Mouse (Mus musculus): Measurements from ENCODE around the gene Olfr1137. TPM values are rescaled to one million over a fixed set of nuclear protein-coding genes. Genes with fewer than 3 reads are reported as not detected.

Olfr1137 gene
- polyA plus RNA-seq (2014; fragmentation: Nextera tagmentation; extraction: Ambion mirVana), result not detected in 2 replicates

GRCm38 (mm10) chr2:87713079-87713478 lies at the start of gene Olfr1137:
Gene Olfr1137 (minus strand): TSS chr2:87713179.
- H3K9ac ChIP-seq (ENCODE audit: low read depth, low read length), result no peak within 1 kb of the TSS
- no peak within 1 kb of the TSS for H3K4me3 ChIP-seq (ENCODE audit: low read length)
- no peaks in the 10 kb centered on the region for H3K4me1 ChIP-seq (ENCODE audit: control insufficient read depth, insufficient read depth, low read length)
- no peaks in the 10 kb centered on the region for H3K36me3 ChIP-seq (ENCODE audit: control insufficient read depth, insufficient read depth, low read length)
- no peak within 1 kb of the TSS for H3K27ac ChIP-seq (ENCODE audit: low read depth, low read length)
- no peaks in the 10 kb centered on the region for H3K9me3 ChIP-seq (ENCODE audit: control insufficient read depth, low read length)
- no peak within 1 kb of the TSS for H3K4me2 ChIP-seq (replicated peaks; ENCODE audit: low read depth, low read length)
- H3K27me3 ChIP-seq (ENCODE audit: control insufficient read depth, insufficient read depth, low read length), result no peaks in the 10 kb centered on the region
- no peak for ATAC-seq (ENCODE audit: low FRiP score, low TSS enrichment)

- Histone ChIP-seq H3K36me3 (ENCODE audit: control insufficient read depth, insufficient read depth, low read length) (no peaks in the 10 kb centered on the region), H3K9ac (ENCODE audit: low read depth, low read length) (no peak within 1 kb of the TSS), H3K9me3 (ENCODE audit: control insufficient read depth, low read length) (no peaks in the 10 kb centered on the region), H3K27ac (ENCODE audit: low read depth, low read length) (no peak within 1 kb of the TSS), H3K4me2 (replicated peaks; ENCODE audit: low read depth, low read length) (no peak within 1 kb of the TSS), H3K4me3 (ENCODE audit: low read length) (no peak within 1 kb of the TSS), H3K4me1 (ENCODE audit: control insufficient read depth, insufficient read depth, low read length) (no peaks in the 10 kb centered on the region), H3K27me3 (ENCODE audit: control insufficient read depth, insufficient read depth, low read length) (no peaks in the 10 kb centered on the region)
- ATAC-seq (ENCODE audit: low FRiP score, low TSS enrichment), result no peak
- 76% methylated on average over 1 of the region's 1 CpGs for WGBS
These were observed 40.9 kb upstream of the Olfr1137 start, which contains the start of gene Olfr1141 for GRCm38 (mm10) chr2:87753891-87754290. Gene Olfr1141 (minus strand): TSS chr2:87753991.

- Histone ChIP-seq H3K4me3 (ENCODE audit: low read length) (no peak within 1 kb of the TSS), H3K36me3 (ENCODE audit: control insufficient read depth, insufficient read depth, low read length) (no peaks in the 10 kb centered on the region), H3K4me2 (replicated peaks; ENCODE audit: low read depth, low read length) (no peak within 1 kb of the TSS), H3K9ac (ENCODE audit: low read depth, low read length) (no peak within 1 kb of the TSS), H3K27ac (ENCODE audit: low read depth, low read length) (no peak within 1 kb of the TSS), H3K4me1 (ENCODE audit: control insufficient read depth, insufficient read depth, low read length) (no peaks in the 10 kb centered on the region), H3K9me3 (ENCODE audit: control insufficient read depth, low read length) (no peaks in the 10 kb centered on the region), H3K27me3 (ENCODE audit: control insufficient read depth, insufficient read depth, low read length) (no peaks in the 10 kb centered on the region)
- ATAC-seq (ENCODE audit: low FRiP score, low TSS enrichment), result no peak
- WGBS, result 69% methylated on average over 3 of the region's 3 CpGs
These were observed 30.5 kb upstream of the Olfr1137 start, which contains the start of gene Olfr1140 for GRCm38 (mm10) chr2:87743452-87743851. Gene Olfr1140 (plus strand): TSS chr2:87743752.

- Histone ChIP-seq H3K4me1 (ENCODE audit: control insufficient read depth, insufficient read depth, low read length) (no peaks in the 10 kb centered on the region), H3K27me3 (ENCODE audit: control insufficient read depth, insufficient read depth, low read length) (no peaks in the 10 kb centered on the region), H3K27ac (ENCODE audit: low read depth, low read length) (no peak within 1 kb of the TSS), H3K4me3 (ENCODE audit: low read length) (no peak within 1 kb of the TSS), H3K9me3 (ENCODE audit: control insufficient read depth, low read length) (no peaks in the 10 kb centered on the region), H3K36me3 (ENCODE audit: control insufficient read depth, insufficient read depth, low read length) (no peaks in the 10 kb centered on the region), H3K9ac (ENCODE audit: low read depth, low read length) (no peak within 1 kb of the TSS), H3K4me2 (replicated peaks; ENCODE audit: low read depth, low read length) (no peak within 1 kb of the TSS)
- WGBS, result 83% methylated on average over 1 of the region's 1 CpGs
- ATAC-seq (ENCODE audit: low FRiP score, low TSS enrichment), result no peak
These were observed 26.9 kb upstream of the Olfr1137 start, which contains the start of gene Olfr1138 for GRCm38 (mm10) chr2:87739878-87740277. Gene Olfr1138 (minus strand): TSS chr2:87739978.

GRCm38 (mm10) chr2:87693847-87694246 lies 19.1 kb downstream of the Olfr1137 start, which contains the start of gene Olfr1136:
Gene Olfr1136 (minus strand): TSS chr2:87693947.
- Histone ChIP-seq H3K4me2 (replicated peaks; ENCODE audit: low read depth, low read length) (no peak within 1 kb of the TSS), H3K4me1 (ENCODE audit: control insufficient read depth, insufficient read depth, low read length) (no peaks in the 10 kb centered on the region), H3K9ac (ENCODE audit: low read depth, low read length) (no peak within 1 kb of the TSS), H3K4me3 (ENCODE audit: low read length) (no peak within 1 kb of the TSS), H3K36me3 (ENCODE audit: control insufficient read depth, insufficient read depth, low read length) (no peaks in the 10 kb centered on the region), H3K27me3 (ENCODE audit: control insufficient read depth, insufficient read depth, low read length) (no peaks in the 10 kb centered on the region), H3K9me3 (ENCODE audit: control insufficient read depth, low read length) (no peaks in the 10 kb centered on the region), H3K27ac (ENCODE audit: low read depth, low read length) (no peak within 1 kb of the TSS)
- ATAC-seq (ENCODE audit: low FRiP score, low TSS enrichment), result no peak

GRCm38 (mm10) chr2:87673564-87673963 lies 39.4 kb downstream of the Olfr1137 start, which contains the start of gene Olfr1135:
Gene Olfr1135 (minus strand): TSS chr2:87673664.
- 13% methylated on average over 1 of the region's 1 CpGs for WGBS
- no peak within 1 kb of the TSS for H3K9ac ChIP-seq (ENCODE audit: low read depth, low read length)

More at GRCm38 (mm10) chr2:87673564-87673963, 39.4 kb downstream of the Olfr1137 start, which contains the start of gene Olfr1135:
- ATAC-seq (ENCODE audit: low FRiP score, low TSS enrichment), result no peak
- H3K4me2 ChIP-seq (replicated peaks; ENCODE audit: low read depth, low read length), result no peak within 1 kb of the TSS
- H3K9me3 ChIP-seq (ENCODE audit: control insufficient read depth, low read length), result no peaks in the 10 kb centered on the region
- no peak within 1 kb of the TSS for H3K27ac ChIP-seq (ENCODE audit: low read depth, low read length)
- no peaks in the 10 kb centered on the region for H3K4me1 ChIP-seq (ENCODE audit: control insufficient read depth, insufficient read depth, low read length)
- H3K4me3 ChIP-seq (ENCODE audit: low read length), result no peak within 1 kb of the TSS
- no peaks in the 10 kb centered on the region for H3K27me3 ChIP-seq (ENCODE audit: control insufficient read depth, insufficient read depth, low read length)
- H3K36me3 ChIP-seq (ENCODE audit: control insufficient read depth, insufficient read depth, low read length), result no peaks in the 10 kb centered on the region

Other genes with a start within 250 kb of the Olfr1137 start
- gene Pramel7, start 216.1 kb downstream of the Olfr1137 start, polyA plus RNA-seq (2014; fragmentation: Nextera tagmentation; extraction: Ambion mirVana), result not detected in 2 replicates
- gene Pramel6, start 206.6 kb downstream of the Olfr1137 start, polyA plus RNA-seq (2014; fragmentation: Nextera tagmentation; extraction: Ambion mirVana), result not detected in 2 replicates
- gene Olfr153, start 181.4 kb downstream of the Olfr1137 start, polyA plus RNA-seq (2014; fragmentation: Nextera tagmentation; extraction: Ambion mirVana), result not detected in 2 replicates
- not detected in 2 replicates for gene Olfr1128, start 167.6 kb downstream of the Olfr1137 start, polyA plus RNA-seq (2014; fragmentation: Nextera tagmentation; extraction: Ambion mirVana)
- gene Olfr1129, start 139.3 kb downstream of the Olfr1137 start, polyA plus RNA-seq (2014; fragmentation: Nextera tagmentation; extraction: Ambion mirVana), result not detected in 2 replicates
- not detected in 2 replicates for gene Olfr1130, start 107.0 kb downstream of the Olfr1137 start, polyA plus RNA-seq (2014; fragmentation: Nextera tagmentation; extraction: Ambion mirVana)
- not detected in 2 replicates for gene Olfr1131, start 86.1 kb downstream of the Olfr1137 start, polyA plus RNA-seq (2014; fragmentation: Nextera tagmentation; extraction: Ambion mirVana)
- not detected in 2 replicates for gene Olfr1132, start 75.6 kb downstream of the Olfr1137 start, polyA plus RNA-seq (2014; fragmentation: Nextera tagmentation; extraction: Ambion mirVana)
- gene Olfr1133, start 65.8 kb downstream of the Olfr1137 start, polyA plus RNA-seq (2014; fragmentation: Nextera tagmentation; extraction: Ambion mirVana), result not detected in 2 replicates
- not detected in 2 replicates for gene Olfr1134, start 54.7 kb downstream of the Olfr1137 start, polyA plus RNA-seq (2014; fragmentation: Nextera tagmentation; extraction: Ambion mirVana)
- not detected in 2 replicates for gene Olfr1135, start 39.5 kb downstream of the Olfr1137 start, polyA plus RNA-seq (2014; fragmentation: Nextera tagmentation; extraction: Ambion mirVana)
- gene Olfr1136, start 19.2 kb downstream of the Olfr1137 start, polyA plus RNA-seq (2014; fragmentation: Nextera tagmentation; extraction: Ambion mirVana), result not detected in 2 replicates
- gene Olfr1138, start 26.8 kb upstream of the Olfr1137 start, polyA plus RNA-seq (2014; fragmentation: Nextera tagmentation; extraction: Ambion mirVana), result not detected in 2 replicates
- not detected in 2 replicates for gene Olfr1140, start 30.6 kb upstream of the Olfr1137 start, polyA plus RNA-seq (2014; fragmentation: Nextera tagmentation; extraction: Ambion mirVana)
- gene Olfr1141, start 40.8 kb upstream of the Olfr1137 start, polyA plus RNA-seq (2014; fragmentation: Nextera tagmentation; extraction: Ambion mirVana), result not detected in 2 replicates
- not detected in 2 replicates for gene Olfr152, start 66.3 kb upstream of the Olfr1137 start, polyA plus RNA-seq (2014; fragmentation: Nextera tagmentation; extraction: Ambion mirVana)
- not detected in 2 replicates for gene Olfr1143, start 87.4 kb upstream of the Olfr1137 start, polyA plus RNA-seq (2014; fragmentation: Nextera tagmentation; extraction: Ambion mirVana)
- gene Olfr1145, start 96.6 kb upstream of the Olfr1137 start, polyA plus RNA-seq (2014; fragmentation: Nextera tagmentation; extraction: Ambion mirVana), result not detected in 2 replicates
- gene Olfr1148, start 117.4 kb upstream of the Olfr1137 start, polyA plus RNA-seq (2014; fragmentation: Nextera tagmentation; extraction: Ambion mirVana), result not detected in 2 replicates
- gene Olfr1150-ps1, start 130.8 kb upstream of the Olfr1137 start, polyA plus RNA-seq (2014; fragmentation: Nextera tagmentation; extraction: Ambion mirVana), result not detected in 2 replicates
- gene Olfr1151, start 142.7 kb upstream of the Olfr1137 start, polyA plus RNA-seq (2014; fragmentation: Nextera tagmentation; extraction: Ambion mirVana), result not detected in 2 replicates
- not detected in 2 replicates for gene Olfr1152, start 153.3 kb upstream of the Olfr1137 start, polyA plus RNA-seq (2014; fragmentation: Nextera tagmentation; extraction: Ambion mirVana)
- not detected in 2 replicates for gene Olfr1153, start 181.8 kb upstream of the Olfr1137 start, polyA plus RNA-seq (2014; fragmentation: Nextera tagmentation; extraction: Ambion mirVana)
- gene Olfr1154, start 192.0 kb upstream of the Olfr1137 start, polyA plus RNA-seq (2014; fragmentation: Nextera tagmentation; extraction: Ambion mirVana), result not detected in 2 replicates
- not detected in 2 replicates for gene Olfr1155, start 232.0 kb upstream of the Olfr1137 start, polyA plus RNA-seq (2014; fragmentation: Nextera tagmentation; extraction: Ambion mirVana)
- not detected in 2 replicates for gene Olfr1156, start 239.9 kb upstream of the Olfr1137 start, polyA plus RNA-seq (2014; fragmentation: Nextera tagmentation; extraction: Ambion mirVana)